Mouse (Mus musculus) G1E (cell line): ENCODE measurements at regions not wholly inside any gene's neighbourhood (a gene's known extent, or its start where the extent isn't known, plus 50 kb on each side); places are given as distances from the start of the nearest gene placed in this dataset.

ENCODE experiments used
- ATAC-seq: 2 replicates; pipeline ENCODE4 v1.8.0; 2016; ENCODE audit warnings: mild to moderate bottlenecking; ENCODE audit not compliant: insufficient number of reproducible peaks, poor library complexity, low FRiP score, severe bottlenecking; ENCODE audit errors: extremely low read depth
- DNase-seq: peaks from one replicate; pipeline ENCODE4 v3.0.0; 2012; ENCODE audit warnings: low spot score
- H3K27me3 ChIP-seq: 2 replicates; pipeline ENCODE4 v1.6.1; 2012; ENCODE audit warnings: mild to moderate bottlenecking, low read length, inconsistent platforms; ENCODE audit not compliant: insufficient read depth
- H3K36me3 ChIP-seq: replicated peaks from 2 replicates; pipeline ENCODE3; 2012; ENCODE audit warnings: mild to moderate bottlenecking, inconsistent platforms
- H3K4me1 ChIP-seq: 2 replicates; pipeline ENCODE4 v1.6.1; 2012; ENCODE audit warnings: low read depth, low read length, inconsistent platforms, mixed read lengths; ENCODE audit not compliant: insufficient read depth
- H3K4me3 ChIP-seq: 2 replicates; pipeline ENCODE4 v1.5.1; 2012; ENCODE audit warnings: low read depth, mild to moderate bottlenecking, inconsistent platforms, low read length, moderate library complexity, mixed read lengths
- H3K9me3 ChIP-seq: replicated peaks from 2 replicates; pipeline ENCODE4 v1.6.1; 2012; ENCODE audit warnings: inconsistent platforms
- CTCF ChIP-seq: IDR thresholded peaks from 2 replicates; pipeline ENCODE4 v1.5.1; 2012; ENCODE audit warnings: low read depth, low read length, inconsistent platforms, mixed read lengths
- GATA1 ChIP-seq: IDR thresholded peaks from 2 replicates; pipeline ENCODE4 v1.6.1; 2012; ENCODE audit warnings: borderline replicate concordance, low read length, inconsistent platforms, mixed read lengths
- GATA2 ChIP-seq: IDR thresholded peaks from 2 replicates; pipeline ENCODE4 v1.6.1; 2012; ENCODE audit warnings: low read depth, low read length, inconsistent platforms, borderline replicate concordance
- POLR2AphosphoS5 ChIP-seq: IDR thresholded peaks from 2 replicates; pipeline ENCODE4 v1.6.1; 2012; ENCODE audit warnings: low read depth, low read length, inconsistent platforms; ENCODE audit not compliant: insufficient replicate concordance
- TAL1 ChIP-seq: conservative IDR thresholded peaks from 2 replicates; pipeline ENCODE4 v1.6.1; 2012; ENCODE audit warnings: low read depth, low read length, inconsistent platforms, mixed read lengths

DNA sequence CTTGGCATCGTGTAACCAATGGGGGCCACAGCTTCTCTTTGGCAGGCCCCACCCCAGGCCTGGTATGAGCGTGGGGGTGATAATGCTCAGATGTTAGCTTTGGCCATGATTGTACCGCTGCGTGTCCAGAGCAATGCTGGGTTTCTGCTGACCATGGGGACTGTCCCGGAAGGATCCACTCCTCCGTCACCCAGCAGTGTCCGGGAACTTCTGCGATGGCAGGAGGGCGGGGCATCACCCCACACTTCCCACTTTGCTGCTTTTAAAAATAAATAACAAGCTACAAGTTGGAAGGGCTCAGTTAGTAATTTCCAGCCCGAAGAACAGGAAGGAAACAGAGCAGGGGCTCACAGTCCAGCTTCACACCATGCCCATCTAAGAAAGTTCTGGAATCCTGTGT is 116.7 kb upstream of the Ptpn1 start:
- no peaks in the 10 kb centered on the region for H3K9me3 ChIP-seq
- DNase-seq (no peak), ATAC-seq (no peak)
- peaks cover 38% of the 10 kb centered on the region for H3K4me1 ChIP-seq
- TF ChIP-seq CTCF: no peak
- no peak for TF ChIP-seq TAL1
- no peak for TF ChIP-seq GATA1
- TF ChIP-seq POLR2AphosphoS5: no peak
- TF ChIP-seq GATA2: no peak
- peaks cover 78% of the 10 kb centered on the region for H3K27me3 ChIP-seq
- H3K36me3 ChIP-seq: no peaks in the 10 kb centered on the region
- H3K4me3 ChIP-seq: no peak overlapping the region

DNA sequence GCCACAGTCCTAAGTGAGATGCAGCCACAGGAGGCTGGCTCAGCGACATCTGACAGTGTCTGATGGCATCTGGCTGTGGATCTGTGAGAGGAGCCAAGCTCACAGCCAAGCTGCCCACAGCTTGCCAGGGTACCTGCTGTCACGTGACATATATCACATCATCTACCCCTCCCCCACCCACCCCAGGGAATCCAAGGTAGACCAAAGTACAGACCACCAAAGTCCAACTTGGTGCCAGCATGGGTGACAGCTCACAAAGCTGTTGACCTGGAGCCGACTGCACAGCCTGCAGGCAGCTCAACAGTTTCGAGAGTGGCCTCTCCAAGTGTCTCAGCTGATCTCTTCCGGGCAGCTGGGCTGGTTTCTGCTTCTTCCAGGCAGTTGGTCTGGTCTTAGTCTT is 119.6 kb upstream of the Tmem189 start:
- Histone ChIP-seq H3K4me3 (no peak overlapping the region), H3K36me3 (no peaks in the 10 kb centered on the region), H3K4me1 (peaks cover 14% of the 10 kb centered on the region), H3K27me3 (peaks cover 82% of the 10 kb centered on the region), H3K9me3 (no peaks in the 10 kb centered on the region)
- ATAC-seq (no peak), DNase-seq (no peak)
- TF ChIP-seq TAL1: no peak
- TF ChIP-seq CTCF: no peak
- TF ChIP-seq GATA2: no peak
- no peak for TF ChIP-seq GATA1
- no peak for TF ChIP-seq POLR2AphosphoS5

DNA sequence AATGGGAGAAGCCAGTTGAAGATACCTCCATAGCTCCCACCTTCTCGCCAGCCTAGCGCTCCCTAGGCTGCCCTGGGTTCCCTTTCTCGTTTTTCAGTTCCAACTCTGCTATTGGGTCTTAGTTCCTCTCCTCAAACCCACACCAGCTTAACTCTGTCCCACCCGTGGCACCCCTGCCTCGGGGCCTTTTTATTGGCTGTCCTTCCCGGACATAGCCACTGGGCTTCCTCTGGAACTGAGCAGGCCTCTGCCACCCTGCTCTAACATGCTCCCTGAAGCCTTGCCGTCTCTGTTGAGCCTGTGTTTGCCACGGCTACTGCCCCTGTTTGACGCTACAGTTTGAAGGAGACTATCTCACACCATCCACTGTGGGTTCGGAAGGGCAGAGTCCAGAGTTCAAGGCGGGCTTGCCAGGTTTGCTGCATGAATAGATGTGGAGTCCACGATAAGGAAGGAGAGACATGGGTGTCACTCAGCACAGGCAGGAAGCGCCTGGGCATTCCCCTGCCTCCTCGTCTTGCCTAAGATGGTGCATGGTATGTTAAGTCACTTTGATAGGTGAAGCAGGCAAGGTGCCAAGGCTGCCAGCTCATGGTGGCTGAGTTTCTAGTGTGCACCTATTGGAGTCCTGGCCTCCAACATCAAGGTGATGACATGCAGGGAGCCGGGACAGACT is 116.1 kb upstream of the Tmem189 start:
- H3K27me3 ChIP-seq: peaks cover 69% of the 10 kb centered on the region
- no peak for ATAC-seq
- TF ChIP-seq TAL1 (no peak), POLR2AphosphoS5 (no peak), GATA2 (no peak), GATA1 (no peak), CTCF (no peak)

DNA sequence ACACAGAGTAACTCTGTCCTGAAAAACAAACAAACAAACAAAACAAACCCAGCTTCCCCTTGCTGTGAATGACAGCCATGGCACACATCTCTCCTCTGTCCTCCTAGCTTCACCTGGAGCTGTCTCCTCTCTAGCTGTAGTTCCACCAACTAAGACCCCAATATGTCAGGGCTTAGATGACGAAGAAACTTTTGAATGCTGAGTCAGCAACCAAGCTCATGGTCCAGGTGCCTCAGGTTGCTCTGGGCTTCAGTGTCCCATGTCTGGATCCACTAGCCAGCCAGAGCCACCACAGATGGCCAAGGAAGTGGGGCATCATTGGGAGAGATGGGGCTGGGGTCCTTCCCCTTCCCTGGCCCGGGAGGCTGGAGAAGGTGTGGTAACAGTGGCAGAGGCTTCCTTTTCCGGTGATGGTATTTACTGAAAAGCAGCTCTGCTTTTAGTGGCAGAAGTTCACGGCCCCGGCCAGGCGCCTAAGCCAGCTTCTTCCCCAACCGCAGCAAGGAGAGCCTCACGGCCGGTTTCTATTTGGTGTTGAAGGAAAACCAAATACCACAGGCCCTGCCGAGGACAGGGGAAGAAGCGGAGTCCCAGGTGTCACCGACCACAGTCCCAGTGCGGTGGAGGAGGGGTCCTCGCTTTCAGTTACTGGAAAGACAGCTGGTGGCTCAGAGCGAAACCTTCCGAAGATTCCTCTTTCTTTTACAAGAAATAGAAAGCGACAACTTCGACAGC is 115.0 kb upstream of the Tmem189 start:
- no peak overlapping the region for H3K4me3 ChIP-seq
- peaks cover 3% of the 10 kb centered on the region; the same call in 1 of the 2 replicates for H3K9me3 ChIP-seq
- H3K4me1 ChIP-seq: peaks cover 37% of the 10 kb centered on the region
- DNase-seq (no peak), ATAC-seq (no peak)
- no peaks in the 10 kb centered on the region for H3K36me3 ChIP-seq
- TF ChIP-seq TAL1 (no peak), GATA1 (no peak), CTCF (no peak), GATA2 (no peak), POLR2AphosphoS5 (no peak)
- H3K27me3 ChIP-seq: peaks cover 62% of the 10 kb centered on the region

More for the DNA sequence above, 116.1 kb upstream of the Tmem189 start:
- peaks cover 3% of the 10 kb centered on the region; the same call in 1 of the 2 replicates for H3K9me3 ChIP-seq
- peaks cover 33% of the 10 kb centered on the region for H3K4me1 ChIP-seq
- DNase-seq: no peak
- H3K36me3 ChIP-seq: no peaks in the 10 kb centered on the region
- H3K4me3 ChIP-seq: no peak overlapping the region

DNA sequence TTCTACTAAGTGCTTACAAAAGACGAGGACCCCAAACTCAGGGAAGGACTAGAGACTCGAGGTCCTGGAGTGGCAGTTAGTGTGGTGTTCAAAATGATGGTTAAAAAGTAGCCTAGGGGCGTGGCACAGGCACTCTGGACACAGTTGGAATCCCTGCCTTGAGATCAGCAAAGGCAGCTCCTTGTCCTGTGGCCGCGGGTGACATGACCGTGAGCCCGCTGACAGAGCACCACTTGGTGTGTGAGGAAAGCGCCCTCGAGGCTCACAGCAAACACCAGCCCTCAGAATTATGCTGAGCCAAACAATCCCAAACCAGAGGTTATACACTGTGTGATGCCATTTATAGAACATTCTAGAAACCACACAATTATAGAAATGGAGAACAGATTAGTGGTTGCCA is 112.9 kb upstream of the Tmem189 start:
- peaks cover 51% of the 10 kb centered on the region for H3K4me1 ChIP-seq
- DNase-seq (no peak), ATAC-seq (no peak)
- no peak for TF ChIP-seq CTCF
- no peak for TF ChIP-seq GATA2
- TF ChIP-seq TAL1: no peak
- no peak for TF ChIP-seq GATA1
- no peak for TF ChIP-seq POLR2AphosphoS5
- peaks cover 3% of the 10 kb centered on the region; the same call in 1 of the 2 replicates for H3K9me3 ChIP-seq
- peaks cover 49% of the 10 kb centered on the region for H3K27me3 ChIP-seq
- H3K36me3 ChIP-seq: no peaks in the 10 kb centered on the region
- H3K4me3 ChIP-seq: no peak overlapping the region

DNA sequence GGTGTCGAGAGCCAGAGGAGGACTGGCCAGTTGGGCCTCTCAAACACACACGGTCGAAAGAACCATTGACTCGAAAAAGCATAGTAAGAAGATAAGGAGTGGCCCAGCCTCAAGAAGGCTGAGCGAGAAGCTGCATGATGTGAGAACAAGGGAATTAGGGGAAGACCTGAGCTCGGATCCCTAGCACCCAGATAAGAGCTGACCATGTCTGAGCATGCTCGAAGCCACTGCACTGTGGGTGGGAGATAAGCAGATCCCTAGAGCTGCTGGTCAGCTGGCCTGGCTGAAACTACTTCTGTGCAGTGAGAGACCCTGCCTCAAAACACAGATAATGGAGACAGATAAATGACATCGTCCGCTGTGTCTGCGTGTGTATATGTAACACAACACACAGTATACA is 111.8 kb upstream of the Tmem189 start:
- ATAC-seq: peak; percentile 75
- TF ChIP-seq GATA1 (no peak), TAL1 (peak; percentile 51)
- peaks cover 3% of the 10 kb centered on the region; the same call in 1 of the 2 replicates for H3K9me3 ChIP-seq
- peaks cover 51% of the 10 kb centered on the region for H3K4me1 ChIP-seq
- DNase-seq: peak; percentile 19
- H3K27me3 ChIP-seq: peaks cover 41% of the 10 kb centered on the region
- H3K4me3 ChIP-seq: no peak overlapping the region; the same call in 1 of the 2 replicates
- no peaks in the 10 kb centered on the region for H3K36me3 ChIP-seq
